Mouse (Mus musculus): ENCODE results near the gene Itsn1. TPM values are rescaled to one million over a fixed set of nuclear protein-coding genes. Genes with fewer than 3 reads are reported as not detected.

Gene Itsn1
- polyA plus RNA-seq, 1 experiment: 68.7 TPM

DNA sequence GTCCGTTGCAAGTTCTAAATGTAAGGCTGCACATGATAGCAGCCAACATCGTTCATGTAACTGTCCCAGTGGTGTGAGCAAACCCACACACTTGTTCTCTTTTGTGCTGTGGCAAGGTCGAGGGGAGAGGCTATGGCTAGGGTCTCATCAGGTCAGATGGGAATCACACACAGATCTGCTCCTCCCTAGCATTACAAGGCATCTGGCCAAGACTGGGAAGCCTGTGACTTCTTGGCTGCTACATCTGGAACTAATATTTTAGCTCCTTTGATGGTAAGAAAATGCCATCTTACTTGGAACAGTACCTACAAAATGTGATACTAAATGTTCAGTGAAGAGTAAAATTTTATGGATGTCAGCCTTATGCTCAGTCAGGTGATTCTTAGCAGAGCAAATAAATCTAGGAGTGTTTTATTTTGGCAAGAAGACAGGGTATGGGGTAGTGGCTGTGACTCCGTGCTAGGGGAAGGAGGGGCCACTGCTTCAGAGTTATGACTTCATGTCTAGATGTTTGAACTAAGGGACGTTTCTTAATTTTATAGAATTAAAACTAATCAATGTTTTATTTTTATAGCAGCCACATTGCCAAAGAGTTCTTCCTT, 73.5 kb downstream of the Itsn1 start:
- WGBS: 41% methylated on average over 5 of the region's 5 CpGs
- H3K4me1 ChIP-seq (ENCODE audit: control insufficient read depth, insufficient read depth, low read length): peaks cover 13% of the 10 kb centered on the region

DNA sequence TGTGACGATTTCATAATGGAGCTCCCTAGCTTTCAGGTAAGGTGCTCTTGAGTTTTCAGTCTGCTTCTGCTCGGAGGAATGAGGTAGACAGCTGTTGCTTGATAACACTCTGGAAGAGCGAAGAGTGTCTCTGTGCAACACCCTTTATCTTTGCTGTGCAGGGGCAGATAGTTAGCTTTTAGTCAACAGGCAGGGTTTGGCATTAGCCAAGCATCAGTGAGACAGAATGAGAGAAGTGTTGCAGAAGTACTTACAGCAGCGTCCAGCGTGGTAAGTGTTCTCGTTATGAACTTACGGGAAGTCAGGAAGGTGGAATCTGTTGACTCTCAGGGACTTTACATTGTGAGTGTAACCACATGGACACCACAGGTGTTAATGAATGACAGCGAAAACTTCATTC, 75.3 kb downstream of the Itsn1 start:
- WGBS: 73% methylated on average over 8 of the region's 8 CpGs
- no peak overlapping the region for H3K4me3 ChIP-seq (replicated peaks; ENCODE audit: insufficient read depth, low read depth, low read length)
- no peak for DNase-seq
- H3K27me3 ChIP-seq (ENCODE audit: control insufficient read depth, insufficient read depth, low read length): no peaks in the 10 kb centered on the region
- no peak for TF ChIP-seq POLR2A (IDR thresholded peaks at IDR 0.05; ENCODE audit: borderline replicate concordance, insufficient read depth, low read length)
- TF ChIP-seq CTCF (IDR thresholded peaks at IDR 0.05; ENCODE audit: borderline replicate concordance, insufficient read depth, low read depth, low read length): no peak
- H3K4me1 ChIP-seq (ENCODE audit: control insufficient read depth, insufficient read depth, low read length): peaks cover 13% of the 10 kb centered on the region
- H3K27ac ChIP-seq (ENCODE audit: insufficient read depth, low read length): no peak overlapping the region

More for the DNA sequence above, 73.5 kb downstream of the Itsn1 start:
- no peak for DNase-seq
- Histone ChIP-seq H3K27me3 (ENCODE audit: control insufficient read depth, insufficient read depth, low read length) (no peaks in the 10 kb centered on the region), H3K27ac (ENCODE audit: insufficient read depth, low read length) (no peak overlapping the region), H3K4me3 (replicated peaks; ENCODE audit: insufficient read depth, low read depth, low read length) (no peak overlapping the region)
- TF ChIP-seq CTCF (IDR thresholded peaks at IDR 0.05; ENCODE audit: borderline replicate concordance, insufficient read depth, low read depth, low read length) (no peak), POLR2A (IDR thresholded peaks at IDR 0.05; ENCODE audit: borderline replicate concordance, insufficient read depth, low read length) (no peak)

DNA sequence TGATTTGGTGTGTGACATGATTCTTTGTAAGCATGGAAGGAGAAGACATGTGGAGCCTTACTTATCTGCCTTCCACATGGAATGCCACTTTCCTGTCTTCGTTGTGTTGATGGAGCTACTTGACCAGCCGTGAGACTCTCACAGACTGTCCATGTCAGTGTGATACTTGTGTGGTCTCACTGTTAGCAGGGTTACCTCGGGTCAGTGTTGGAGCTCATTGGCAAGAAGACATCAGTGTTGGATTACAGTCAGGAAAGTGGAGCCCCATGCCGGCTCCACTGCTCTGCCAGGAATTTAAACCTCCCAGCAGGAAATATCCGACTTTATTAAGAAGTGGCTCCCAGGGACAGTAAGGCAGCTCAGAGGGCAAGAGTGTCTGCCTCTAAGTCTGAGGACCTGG, 75.8 kb downstream of the Itsn1 start:
- peaks cover 13% of the 10 kb centered on the region for H3K4me1 ChIP-seq (ENCODE audit: control insufficient read depth, insufficient read depth, low read length)
- 9% methylated on average over 5 of the region's 5 CpGs for WGBS
- no peaks in the 10 kb centered on the region for H3K27me3 ChIP-seq (ENCODE audit: control insufficient read depth, insufficient read depth, low read length)
- H3K27ac ChIP-seq (ENCODE audit: insufficient read depth, low read length): no peak overlapping the region
- no peak overlapping the region for H3K4me3 ChIP-seq (replicated peaks; ENCODE audit: insufficient read depth, low read depth, low read length)
- DNase-seq: peak; percentile 29 to 55
- TF ChIP-seq POLR2A (IDR thresholded peaks at IDR 0.05; ENCODE audit: borderline replicate concordance, insufficient read depth, low read length): no peak
- no peak for TF ChIP-seq CTCF (IDR thresholded peaks at IDR 0.05; ENCODE audit: borderline replicate concordance, insufficient read depth, low read depth, low read length)

DNA sequence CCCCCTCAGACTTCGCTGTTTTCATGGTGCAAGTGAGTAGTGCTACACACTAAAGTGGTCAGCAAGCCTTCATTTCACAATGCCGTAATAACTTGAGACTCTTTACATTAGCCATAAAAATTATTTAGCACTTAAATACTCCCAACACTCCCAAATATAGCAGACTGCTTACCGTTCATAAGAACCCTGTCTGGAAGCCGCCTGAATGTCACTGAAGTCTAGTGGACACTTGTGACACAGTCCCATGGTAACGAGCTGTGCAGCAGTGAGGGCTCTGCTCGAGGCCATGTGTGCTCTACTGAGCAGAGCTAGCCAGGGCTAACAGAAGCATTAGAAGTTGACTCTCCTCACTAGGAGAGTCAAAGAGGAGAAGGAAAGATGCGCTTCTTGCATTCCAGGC, 81.2 kb downstream of the Itsn1 start:
- Histone ChIP-seq H3K27me3 (ENCODE audit: control insufficient read depth, insufficient read depth, low read length) (no peaks in the 10 kb centered on the region), H3K4me3 (replicated peaks; ENCODE audit: insufficient read depth, low read depth, low read length) (no peak overlapping the region), H3K4me1 (ENCODE audit: control insufficient read depth, insufficient read depth, low read length) (no peaks in the 10 kb centered on the region; the same call in 1 of the 2 replicates), H3K27ac (ENCODE audit: insufficient read depth, low read length) (no peak overlapping the region)
- no peak for TF ChIP-seq CTCF (IDR thresholded peaks at IDR 0.05; ENCODE audit: borderline replicate concordance, insufficient read depth, low read depth, low read length)
- TF ChIP-seq POLR2A (IDR thresholded peaks at IDR 0.05; ENCODE audit: borderline replicate concordance, insufficient read depth, low read length): no peak
- 90% methylated on average over 7 of the region's 7 CpGs for WGBS
- DNase-seq: no peak

DNA sequence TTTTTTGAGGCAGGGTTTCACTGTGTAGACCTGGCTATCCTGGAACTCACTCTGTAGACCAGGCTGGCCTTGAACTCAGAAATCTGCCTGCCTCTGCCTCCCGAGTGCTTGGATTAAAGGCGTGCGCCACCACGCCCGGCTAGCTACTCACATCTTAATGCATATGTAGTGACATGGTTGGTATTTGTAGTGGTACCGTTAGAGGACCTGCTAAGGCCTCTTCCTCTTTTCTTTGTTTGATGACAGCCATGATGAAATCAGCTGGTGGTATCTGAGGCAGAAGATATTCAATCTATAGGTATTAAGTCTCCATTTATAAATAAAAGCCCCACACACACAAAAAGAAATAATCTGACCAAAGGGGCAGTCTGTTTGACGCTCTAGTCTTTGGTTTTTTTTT, 82.3 kb downstream of the Itsn1 start:
- WGBS: 92% methylated on average over 7 of the region's 7 CpGs
- H3K27me3 ChIP-seq (ENCODE audit: control insufficient read depth, insufficient read depth, low read length): no peaks in the 10 kb centered on the region
- no peak for TF ChIP-seq CTCF (IDR thresholded peaks at IDR 0.05; ENCODE audit: borderline replicate concordance, insufficient read depth, low read depth, low read length)
- H3K4me3 ChIP-seq (replicated peaks; ENCODE audit: insufficient read depth, low read depth, low read length): no peak overlapping the region
- DNase-seq: no peak
- H3K4me1 ChIP-seq (ENCODE audit: control insufficient read depth, insufficient read depth, low read length): no peaks in the 10 kb centered on the region; the same call in 1 of the 2 replicates
- H3K27ac ChIP-seq (ENCODE audit: insufficient read depth, low read length): no peak overlapping the region

DNA sequence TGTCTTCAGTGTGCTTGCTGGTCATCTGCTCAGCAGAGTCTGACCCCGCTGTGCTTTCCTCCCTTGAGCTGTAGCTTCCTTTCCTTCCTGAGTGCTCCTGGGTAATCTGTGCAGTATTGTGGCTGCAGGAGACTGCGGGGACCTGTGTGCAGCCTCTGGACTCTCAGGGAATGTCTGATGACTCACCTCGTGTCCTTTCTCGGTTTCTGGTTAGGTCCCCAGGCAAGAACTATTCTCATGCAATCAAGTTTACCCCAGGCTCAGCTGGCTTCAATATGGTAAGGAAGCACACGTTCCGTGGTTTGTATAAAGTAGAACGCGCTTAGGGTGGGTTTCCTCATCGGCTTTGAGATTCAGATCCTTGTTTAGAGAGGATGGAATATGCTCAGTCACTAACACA, 82.8 kb downstream of the Itsn1 start:
- Histone ChIP-seq H3K27me3 (ENCODE audit: control insufficient read depth, insufficient read depth, low read length) (no peaks in the 10 kb centered on the region), H3K4me1 (ENCODE audit: control insufficient read depth, insufficient read depth, low read length) (no peaks in the 10 kb centered on the region; the same call in 1 of the 2 replicates), H3K4me3 (replicated peaks; ENCODE audit: insufficient read depth, low read depth, low read length) (no peak overlapping the region), H3K27ac (ENCODE audit: insufficient read depth, low read length) (no peak overlapping the region)
- no peak for TF ChIP-seq POLR2A (IDR thresholded peaks at IDR 0.05; ENCODE audit: borderline replicate concordance, insufficient read depth, low read length)
- TF ChIP-seq CTCF (IDR thresholded peaks at IDR 0.05; ENCODE audit: borderline replicate concordance, insufficient read depth, low read depth, low read length): no peak
- DNase-seq: no peak
- 92% methylated on average over 9 of the region's 9 CpGs for WGBS

DNA sequence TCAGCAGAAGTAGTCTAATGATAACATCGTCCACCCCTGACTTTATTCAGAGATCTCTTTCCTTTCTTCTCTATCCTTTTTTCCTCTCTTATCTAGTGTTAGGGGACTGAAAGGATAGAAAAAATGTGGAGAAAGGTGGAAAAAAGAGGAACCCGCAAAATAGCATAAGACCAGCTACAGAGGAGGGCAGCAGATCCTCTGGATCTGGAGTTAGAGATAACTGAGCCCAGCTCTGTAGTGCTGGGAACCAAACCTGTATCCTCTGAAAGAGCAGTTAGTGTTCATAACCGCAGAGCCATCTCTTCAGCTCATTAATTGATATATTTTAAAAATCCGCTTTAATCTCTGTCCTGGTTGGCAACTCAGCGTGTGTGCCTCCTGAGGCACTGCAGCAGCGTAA, 84.5 kb downstream of the Itsn1 start:
- Histone ChIP-seq H3K4me3 (replicated peaks; ENCODE audit: insufficient read depth, low read depth, low read length) (no peak overlapping the region), H3K27me3 (ENCODE audit: control insufficient read depth, insufficient read depth, low read length) (no peaks in the 10 kb centered on the region), H3K4me1 (ENCODE audit: control insufficient read depth, insufficient read depth, low read length) (no peaks in the 10 kb centered on the region; the same call in 1 of the 2 replicates), H3K27ac (ENCODE audit: insufficient read depth, low read length) (no peak overlapping the region)
- no peak for DNase-seq
- WGBS: 94% methylated on average over 6 of the region's 6 CpGs
- TF ChIP-seq POLR2A (IDR thresholded peaks at IDR 0.05; ENCODE audit: borderline replicate concordance, insufficient read depth, low read length): no peak
- TF ChIP-seq CTCF (IDR thresholded peaks at IDR 0.05; ENCODE audit: borderline replicate concordance, insufficient read depth, low read depth, low read length): no peak

GRCm38 (mm10) chr16:91815067-91815466, 86.0 kb downstream of the Itsn1 start:
- H3K27me3 ChIP-seq (ENCODE audit: control insufficient read depth, insufficient read depth, low read length): no peaks in the 10 kb centered on the region
- DNase-seq: no peak
- no peaks in the 10 kb centered on the region; the same call in 1 of the 2 replicates for H3K4me1 ChIP-seq (ENCODE audit: control insufficient read depth, insufficient read depth, low read length)
- H3K4me3 ChIP-seq (replicated peaks; ENCODE audit: insufficient read depth, low read depth, low read length): no peak overlapping the region
- no peak overlapping the region for H3K27ac ChIP-seq (ENCODE audit: insufficient read depth, low read length)
- TF ChIP-seq POLR2A (IDR thresholded peaks at IDR 0.05; ENCODE audit: borderline replicate concordance, insufficient read depth, low read length) (no peak), CTCF (IDR thresholded peaks at IDR 0.05; ENCODE audit: borderline replicate concordance, insufficient read depth, low read depth, low read length) (no peak)
- 18% methylated on average over 3 of the region's 3 CpGs for WGBS

Measured in cerebellum, adult 2 months (tissue).